Mouse (Mus musculus) hindbrain, embryonic 10.5 days (tissue): ENCODE data around the gene Vipr1. TPM values are rescaled to one million over a fixed set of nuclear protein-coding genes. Genes with fewer than 3 reads are reported as not detected.

Experiments
- DNase-seq: peaks from one replicate; pipeline ENCODE4 v3.0.0-alpha.2; 2017; ENCODE audit warnings: low spot score
- H3K27ac ChIP-seq: fragments of 300-500 bp; sonication (generic); 2 replicates; pipeline ENCODE4 v1.5.1; 2016; ENCODE audit warnings: mild to moderate bottlenecking, moderate library complexity
- H3K27me3 ChIP-seq: fragments of 300-500 bp; sonication (generic); 2 replicates; pipeline ENCODE4 v1.6.1; 2016; ENCODE audit warnings: mild to moderate bottlenecking; ENCODE audit not compliant: poor library complexity, insufficient read depth, severe bottlenecking
- H3K36me3 ChIP-seq: fragments of 300-500 bp; sonication (generic); 2 replicates; pipeline ENCODE4 v1.6.1; 2016; ENCODE audit warnings: mild to moderate bottlenecking, moderate library complexity
- H3K4me1 ChIP-seq: fragments of 300-500 bp; sonication (generic); replicated peaks from 2 replicates; pipeline ENCODE4 v1.6.1; 2016; ENCODE audit warnings: mild to moderate bottlenecking
- H3K4me3 ChIP-seq: fragments of 300-500 bp; sonication (generic); 2 replicates; pipeline ENCODE4 v1.5.1; 2016; ENCODE audit warnings: mild to moderate bottlenecking, moderate library complexity
- H3K9me3 ChIP-seq: fragments of 300-500 bp; sonication (generic); 2 replicates; pipeline ENCODE4 v1.6.1; 2016; ENCODE audit warnings: mild to moderate bottlenecking, moderate library complexity
- WGBS: fragments of 180-500 bp; shearing (Covaris S2); methylation state at CpG from one replicate; pipeline ENCODE4 v1.1.7; 2016; 5-methylcytosine and 5-hydroxymethylcytosine counted together
- polyA plus RNA-seq: library from polyadenylated mRNA; unstranded; fragments of >200 nt; fragmentation: Nextera tagmentation; extraction: Ambion mirVana; gene quantifications from 2 replicates; pipeline ENCODE4 v1.2.1, GENCODE M21; 2016

Vipr1 gene
- polyA plus RNA-seq, 1 experiment from 2014 or later = 0.43 TPM

DNA sequence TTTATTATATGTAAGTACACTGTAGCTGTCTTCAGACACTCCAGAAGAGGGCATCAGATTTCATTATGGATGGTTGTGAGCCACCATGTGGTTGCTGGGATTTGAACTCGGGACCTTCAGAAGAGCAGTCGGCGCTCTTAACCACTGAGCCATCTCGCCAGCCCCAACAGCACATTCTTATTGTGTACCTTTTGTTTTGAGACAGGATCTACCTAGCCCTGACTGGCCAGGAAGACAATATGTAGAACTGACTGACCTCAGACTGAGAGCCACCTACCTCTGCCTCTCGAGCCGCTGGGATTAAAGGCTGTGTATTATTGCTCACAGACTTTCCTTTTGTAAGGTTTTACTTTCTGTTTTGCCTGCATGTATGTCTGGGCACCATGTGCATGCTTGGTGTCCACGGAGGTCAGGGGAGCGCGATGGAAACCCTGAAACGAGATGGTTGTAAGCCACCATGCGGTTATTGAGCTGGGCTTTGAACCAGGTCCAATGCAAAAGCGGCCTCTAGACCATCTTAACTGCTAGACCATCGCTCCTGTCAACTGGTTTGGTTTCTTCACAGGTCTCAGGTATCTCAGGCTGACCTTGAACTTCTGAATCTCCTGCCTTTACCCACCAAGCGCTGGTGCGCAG is 75.7 kb downstream of the Vipr1 start:
- Histone ChIP-seq H3K27me3 (no peaks in the 10 kb centered on the region), H3K27ac (peak overlapping the region; percentile 97), H3K36me3 (peaks cover 11% of the 10 kb centered on the region), H3K4me1 (peaks cover 21% of the 10 kb centered on the region), H3K4me3 (peak overlapping the region; percentile 91), H3K9me3 (no peaks in the 10 kb centered on the region)
- 66% methylated on average over 15 of the region's 15 CpGs for WGBS
- no peak for DNase-seq

DNA sequence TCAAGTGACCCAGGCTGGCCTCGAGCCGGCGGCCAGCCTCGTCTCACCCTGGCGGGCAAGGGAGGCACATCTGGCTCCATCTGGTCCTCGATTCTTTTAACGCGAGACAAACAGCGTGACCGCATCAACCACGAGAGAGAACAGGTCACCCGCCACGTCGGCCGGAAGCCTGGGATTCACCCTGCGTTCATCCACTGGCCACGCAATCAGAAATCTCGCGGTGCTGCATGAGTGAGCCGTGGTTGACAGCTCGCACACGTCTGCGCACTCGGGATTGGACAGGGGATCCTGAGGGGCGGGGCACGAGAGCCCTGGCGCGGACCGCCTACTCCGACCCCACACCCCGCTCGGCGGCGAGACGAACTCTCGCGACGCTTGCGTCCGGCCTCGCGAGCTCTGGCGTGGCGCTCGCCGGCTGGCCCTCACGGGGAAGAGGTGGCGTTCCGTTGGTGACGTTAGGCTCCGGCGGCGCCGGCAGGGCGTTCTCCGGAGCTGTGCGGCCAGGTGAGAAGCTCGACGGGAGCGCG is 76.3 kb downstream of the Vipr1 start, which contains the start of gene Nktr:
Gene Nktr (plus strand): TSS at position 378 of the 527 bp plus-strand sequence.
- Histone ChIP-seq H3K4me3 (peak within 1 kb of the TSS; percentile 91), H3K27me3 (no peaks in the 10 kb centered on the region), H3K4me1 (peaks cover 21% of the 10 kb centered on the region), H3K36me3 (peaks cover 5% of the 10 kb centered on the region), H3K9me3 (no peaks in the 10 kb centered on the region), H3K27ac (peak within 1 kb of the TSS; percentile 97)
- under 1% methylated on average over 61 of the region's 61 CpGs for WGBS
- peak; percentile 98 for DNase-seq

- peaks cover 21% of the 10 kb centered on the region for H3K4me1 ChIP-seq
- H3K4me3 ChIP-seq = peak overlapping the region; percentile 91
- peak; percentile 53 for DNase-seq
- H3K36me3 ChIP-seq = 0 out of 2 replicates have a peak, but pooled peaks cover 4% of the 10 kb centered on the region
- H3K9me3 ChIP-seq = no peaks in the 10 kb centered on the region
- peak overlapping the region; percentile 97 for H3K27ac ChIP-seq
- H3K27me3 ChIP-seq = no peaks in the 10 kb centered on the region
- under 1% methylated on average over 81 of the region's 87 CpGs for WGBS
Observed at GRCm38 (mm10) chr9:121719347-121720331, 77.1 kb downstream of the Vipr1 start.

Other genes with a start within 250 kb of the Vipr1 start
- 1.7 and 2.4 TPM in 2 replicates for gene Cck, start 147.0 kb upstream of the Vipr1 start, polyA plus RNA-seq
- gene Lyzl4, start 620 bp upstream of the Vipr1 start, polyA plus RNA-seq = not detected in 2 replicates
- gene Sec22c, start 62.8 kb downstream of the Vipr1 start, polyA plus RNA-seq = 17.8 and 18.2 TPM in 2 replicates
- 103 and 112 TPM in 2 replicates for gene Ss18l2, start 67.6 kb downstream of the Vipr1 start, polyA plus RNA-seq
- gene Nktr, start 76.5 kb downstream of the Vipr1 start, polyA plus RNA-seq = 45.9 and 57.6 TPM in 2 replicates
- 5.5 and 8.4 TPM in 2 replicates for gene Zfp651, start 116.6 kb downstream of the Vipr1 start, polyA plus RNA-seq
- 0.06 and 0.16 TPM in 2 replicates for gene Klhl40, start 134.9 kb downstream of the Vipr1 start, polyA plus RNA-seq
- gene Hhatl, start 149.8 kb downstream of the Vipr1 start, polyA plus RNA-seq = not detected in 2 replicates
- gene Ccdc13, start 196.7 kb downstream of the Vipr1 start, polyA plus RNA-seq = 2.6 and 2.7 TPM in 2 replicates
- 201 and 236 TPM in 2 replicates for gene Higd1a, start 215.6 kb downstream of the Vipr1 start, polyA plus RNA-seq